Mouse (Mus musculus): ENCODE measurements around the gene Atg4c.

Gene Atg4c

GRCm38 (mm10) chr4:99185305-99185704 is 8.4 kb upstream of the Atg4c start:
- in situ Hi-C loops (cut with MboI, MseI): loop anchor here (10.0 kb wide), 1 partner anchor 471 kb away; no protein-coding TSS in a partner anchor

- in situ Hi-C loops (cut with MboI, MseI): loop anchor here (10.0 kb wide), 1 partner anchor 472 kb away; no protein-coding TSS in a partner anchor
Measured at GRCm38 (mm10) chr4:99186412-99187125, 7.2 kb upstream of the Atg4c start.

- in situ Hi-C loops (cut with MboI, MseI): no loop called here
Measured at GRCm38 (mm10) chr4:99192640-99193039, 1.1 kb upstream of the Atg4c start.

GRCm38 (mm10) chr4:99193214-99193613 is 520 bp upstream of the Atg4c start:
- in situ Hi-C loops (cut with MboI, MseI): no loop called here

GRCm38 (mm10) chr4:99194826-99195225 is 1.1 kb downstream of the Atg4c start:
- in situ Hi-C loops (cut with MboI, MseI): no loop called here

GRCm38 (mm10) chr4:99198721-99199120 is 5.0 kb downstream of the Atg4c start:
- in situ Hi-C loops (cut with MboI, MseI): no loop called here

- in situ Hi-C loops (cut with MboI, MseI): no loop called here
Measured at GRCm38 (mm10) chr4:99199757-99200251, 6.1 kb downstream of the Atg4c start.

GRCm38 (mm10) chr4:99200383-99201136 is 6.8 kb downstream of the Atg4c start:
- in situ Hi-C loops (cut with MboI, MseI): no loop called here

- in situ Hi-C loops (cut with MboI, MseI): no loop called here
Measured at GRCm38 (mm10) chr4:99205773-99206172, 12.0 kb downstream of the Atg4c start.

GRCm38 (mm10) chr4:99206356-99206755 is 12.6 kb downstream of the Atg4c start:
- in situ Hi-C loops (cut with MboI, MseI): no loop called here

- in situ Hi-C loops (cut with MboI, MseI): no loop called here
Measured at GRCm38 (mm10) chr4:99210087-99210486, 16.4 kb downstream of the Atg4c start.

GRCm38 (mm10) chr4:99211606-99212005 is 17.9 kb downstream of the Atg4c start:
- in situ Hi-C loops (cut with MboI, MseI): no loop called here

- in situ Hi-C loops (cut with MboI, MseI): no loop called here
Measured at GRCm38 (mm10) chr4:99213123-99213522, 19.4 kb downstream of the Atg4c start.

- in situ Hi-C loops (cut with MboI, MseI): no loop called here
Measured at GRCm38 (mm10) chr4:99222221-99222620, 28.5 kb downstream of the Atg4c start.

GRCm38 (mm10) chr4:99224790-99225189 is 31.1 kb downstream of the Atg4c start:
- in situ Hi-C loops (cut with MboI, MseI): no loop called here

GRCm38 (mm10) chr4:99227226-99227625 is 33.5 kb downstream of the Atg4c start:
- in situ Hi-C loops (cut with MboI, MseI): no loop called here

- in situ Hi-C loops (cut with MboI, MseI): no loop called here
Measured at GRCm38 (mm10) chr4:99229371-99229770, 35.6 kb downstream of the Atg4c start.

- in situ Hi-C loops (cut with MboI, MseI): no loop called here
Measured at GRCm38 (mm10) chr4:99235203-99235856, 41.6 kb downstream of the Atg4c start.

- in situ Hi-C loops (cut with MboI, MseI): no loop called here
Measured at GRCm38 (mm10) chr4:99238305-99238704, 44.6 kb downstream of the Atg4c start.

- in situ Hi-C loops (cut with MboI, MseI): no loop called here
Measured at GRCm38 (mm10) chr4:99241674-99242073, 47.9 kb downstream of the Atg4c start.

GRCm38 (mm10) chr4:99249358-99249757 is 55.6 kb downstream of the Atg4c start:
- in situ Hi-C loops (cut with MboI, MseI): no loop called here

GRCm38 (mm10) chr4:99249826-99250225 is 56.1 kb downstream of the Atg4c start:
- in situ Hi-C loops (cut with MboI, MseI): loop anchor here (25.0 kb wide), 1 partner anchor 637 kb away; no protein-coding TSS in a partner anchor
